Mouse (Mus musculus) testis, adult 2 months (tissue): ENCODE measurements around the gene Actr1a.

Source experiments
- CTCF ChIP-seq: fragments of 200-500 bp; IDR thresholded peaks from 2 replicates; pipeline ENCODE4 v1.5.1; 2012; ENCODE audit warnings: low read depth, mild to moderate bottlenecking, inconsistent platforms, low read length, moderate library complexity; ENCODE audit not compliant: control insufficient read depth, insufficient read depth, insufficient replicate concordance
- POLR2A ChIP-seq: fragments of 200-500 bp; IDR thresholded peaks from 2 replicates; pipeline ENCODE4 v1.6.1; 2012; ENCODE audit warnings: low read depth, mild to moderate bottlenecking, inconsistent platforms, low read length, moderate library complexity; ENCODE audit not compliant: control insufficient read depth

- TF ChIP-seq CTCF (no peak), POLR2A (no peak)
Observed at GRCm38 (mm10) chr19:46330696-46331095, 64.9 kb downstream of the Actr1a start.
